Mouse (Mus musculus): ENCODE measurements at regions not wholly inside any gene's neighbourhood (a gene's known extent, or its start where the extent isn't known, plus 50 kb on each side); places are given as distances from the start of the nearest gene placed in this dataset.

DNA sequence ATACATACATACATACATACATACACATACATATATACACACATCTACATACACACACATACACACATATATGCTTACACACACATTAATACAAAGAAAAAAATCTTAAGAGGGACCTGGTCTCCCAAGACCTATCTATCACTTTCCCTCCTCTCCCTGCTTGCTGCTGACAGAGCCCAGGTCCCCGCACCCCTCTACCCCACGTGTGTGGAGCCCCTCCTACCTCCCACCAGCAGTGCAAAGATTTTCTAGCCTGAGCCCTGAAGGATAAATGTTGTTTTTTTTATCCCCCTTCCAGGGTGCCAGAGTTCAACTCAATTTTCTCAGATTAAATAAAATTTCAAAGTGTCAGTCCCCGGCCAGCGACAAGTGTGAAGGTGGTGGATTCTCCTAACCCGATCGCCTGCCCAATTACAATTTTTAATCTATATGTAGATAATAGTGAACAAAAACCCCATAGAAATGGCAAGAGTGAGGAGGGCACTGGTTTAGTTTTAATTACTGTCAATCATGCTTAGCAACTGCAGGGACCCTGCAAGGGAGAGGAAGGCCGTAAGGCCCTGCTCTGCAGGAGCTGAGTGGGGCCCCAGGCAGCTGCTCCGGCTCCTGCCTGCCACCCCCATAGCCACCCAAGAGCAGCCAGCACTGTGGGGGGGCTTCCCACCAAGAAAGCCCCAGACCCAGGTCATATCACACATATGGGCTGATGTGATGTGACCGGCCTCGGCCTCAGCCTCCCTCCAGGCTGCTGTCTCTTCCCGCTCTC is 85.7 kb downstream of the Cryba4 start:
- in situ Hi-C loops (cut with MboI, MseI) = loop anchor here (10.0 kb wide), 1 partner anchor 892 kb away; no protein-coding TSS in a partner anchor

DNA sequence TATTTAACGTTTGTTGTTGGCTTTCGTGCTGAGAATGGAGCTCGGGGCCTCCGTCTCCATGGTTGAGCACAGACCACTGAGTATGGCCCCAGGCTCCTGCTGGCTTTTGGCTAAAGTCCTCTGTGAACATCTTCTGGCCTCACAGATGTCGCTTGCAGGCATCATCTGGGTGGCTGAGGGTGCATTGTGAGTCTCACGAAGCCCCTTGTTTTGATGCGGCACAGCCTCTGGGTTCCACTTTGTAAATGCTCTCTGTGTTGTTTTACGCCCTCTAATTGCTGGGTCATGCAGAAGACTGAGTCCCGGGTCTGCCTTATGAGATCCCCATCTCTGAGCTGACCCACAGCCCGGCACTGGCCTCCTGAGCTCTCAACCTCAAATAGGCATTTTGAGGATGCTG is 84.5 kb downstream of the Cryba4 start:
- in situ Hi-C loops (cut with MboI, MseI) = loop anchor here (10.0 kb wide), 1 partner anchor 893 kb away; no protein-coding TSS in a partner anchor

DNA sequence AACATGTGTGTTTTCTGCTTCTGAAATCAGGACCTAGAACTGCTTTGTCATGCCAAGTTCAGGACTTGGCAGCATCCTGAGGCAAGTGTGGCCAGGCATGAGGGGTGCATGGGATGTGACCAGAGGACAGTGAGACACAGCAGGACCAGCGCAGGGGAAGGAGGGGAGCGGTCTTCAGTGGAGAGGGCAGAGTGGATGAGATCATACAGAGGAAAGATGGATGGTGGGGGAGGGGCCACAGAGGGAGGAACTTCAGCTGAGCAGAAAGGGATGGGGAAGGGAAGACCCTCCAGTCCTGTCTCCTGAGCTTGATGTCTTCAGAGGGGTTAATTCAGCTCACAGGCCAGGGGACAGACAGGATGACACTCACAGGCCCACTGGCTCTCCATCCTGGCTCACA is 81.0 kb downstream of the Cryba4 start:
- in situ Hi-C loops (cut with MboI, MseI) = loop anchor here (10.0 kb wide), 1 partner anchor 1137 kb away; no protein-coding TSS in a partner anchor

DNA sequence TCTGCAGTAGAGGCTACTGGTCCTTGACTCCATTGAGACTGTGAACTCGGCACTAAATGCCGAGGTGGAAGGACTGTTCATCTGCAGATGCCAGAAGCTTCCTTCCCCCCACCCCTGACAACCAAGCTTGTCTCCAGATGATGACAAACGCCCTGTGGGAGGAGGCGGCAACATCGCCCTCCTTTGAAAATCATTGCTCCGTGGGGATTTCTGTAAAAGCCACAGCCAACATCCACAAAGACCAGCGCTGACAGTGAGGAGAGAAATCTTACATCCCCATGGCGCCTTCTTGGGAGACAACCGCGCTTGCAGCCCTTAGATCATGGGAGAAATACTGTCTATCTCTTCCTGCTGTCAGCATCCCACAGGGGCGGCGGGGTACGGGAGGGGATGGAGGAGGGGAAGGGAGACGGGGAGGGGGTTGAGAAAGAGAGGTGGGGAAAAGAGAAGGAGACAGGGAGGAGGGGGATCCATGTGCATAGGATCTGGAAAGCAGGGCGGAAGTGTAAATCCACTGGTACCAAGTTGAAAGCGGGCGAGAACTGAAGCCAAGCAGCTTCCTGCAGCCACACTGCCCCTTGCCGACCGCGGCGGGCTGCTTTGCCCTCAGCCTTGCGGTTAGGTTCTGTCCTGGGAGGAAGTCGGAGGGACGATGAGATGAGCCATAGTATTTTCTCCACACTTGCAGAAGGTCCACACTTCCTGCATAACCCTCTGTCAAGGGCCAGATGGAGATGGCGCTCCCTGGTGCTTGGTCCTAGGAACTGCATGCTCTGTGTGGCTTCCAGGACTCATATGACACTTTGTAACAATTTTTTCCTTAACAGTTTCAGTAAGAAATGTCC is 72.9 kb downstream of the Cryba4 start:
- in situ Hi-C loops (cut with MboI, MseI) = loop anchor here (10.0 kb wide), 2 partner anchors 875 to 1145 kb away; no protein-coding TSS in a partner anchor

DNA sequence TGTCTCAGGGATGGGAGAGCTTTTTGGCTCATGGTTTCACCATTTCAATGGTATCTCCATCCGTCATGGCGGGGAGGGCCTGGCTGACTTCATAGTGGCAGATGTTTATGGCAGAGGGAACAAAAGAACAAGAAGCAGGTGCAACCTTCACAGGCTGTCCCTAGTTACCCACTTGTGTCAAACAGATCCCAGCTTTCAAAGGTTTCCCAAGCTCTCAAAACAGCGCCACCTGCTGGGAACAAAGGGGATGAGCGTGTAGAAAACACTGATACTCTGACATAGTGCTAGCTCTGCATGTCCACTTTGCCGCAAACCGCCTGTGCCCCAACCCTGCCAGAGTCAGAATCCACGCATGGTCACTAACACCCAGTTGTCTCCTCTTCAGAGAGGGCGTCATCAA is 69.5 kb downstream of the Cryba4 start:
- in situ Hi-C loops (cut with MboI, MseI) = loop anchor here (10.0 kb wide), 1 partner anchor 872 kb away; no protein-coding TSS in a partner anchor

DNA sequence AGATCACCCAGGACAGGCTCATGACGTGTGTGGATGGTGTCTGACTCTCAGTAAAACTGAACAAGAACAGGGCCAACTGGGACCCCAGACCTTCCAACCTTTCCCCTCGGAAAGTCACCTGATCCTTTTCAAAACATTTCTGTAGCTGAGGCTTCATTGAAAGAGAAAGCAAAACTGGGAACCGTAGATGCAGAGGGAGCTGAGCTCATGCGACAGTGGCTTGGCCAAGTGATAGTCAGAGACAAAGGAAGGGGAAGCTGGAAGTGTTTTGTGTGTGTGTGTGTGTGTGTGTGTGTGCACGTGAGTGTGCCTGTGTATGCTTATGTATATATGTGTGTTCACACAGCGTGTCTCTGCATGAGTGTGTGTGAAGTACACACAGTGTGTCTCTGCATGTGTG is 56.7 kb downstream of the Cryba4 start:
- in situ Hi-C loops (cut with MboI, MseI) = no loop called here

Data from T-helper 1 cell (primary cell).